Mouse (Mus musculus) MEL (cell line): ENCODE results near the gene Rundc3a.

Source experiments
- CTCF ChIP-seq, 3 experiments: IDR thresholded peaks in 2 of 3; conservative IDR thresholded peaks in 1 of 3; 2 replicates each; pipeline ENCODE4 v1.5.1; 2011 to 2012; ENCODE audit warnings: low read length in 3 of 3, low read depth in 2 of 3, mild to moderate bottlenecking in 2 of 3, improper control_type of control experiment in 1 of 3, inconsistent platforms in 1 of 3, mixed read lengths in 1 of 3, moderate library complexity in 1 of 3; ENCODE audit not compliant: control insufficient read depth in 1 of 3, insufficient read depth in 1 of 3, poor library complexity in 1 of 3, severe bottlenecking in 1 of 3
- ELF1 ChIP-seq: IDR thresholded peaks from 2 replicates; pipeline ENCODE4 v1.6.1; 2014; ENCODE audit warnings: low read depth, mild to moderate bottlenecking, inconsistent platforms, low read length, improper control_type of control experiment, moderate library complexity
- EP300 ChIP-seq, 2 experiments: IDR thresholded peaks; 2 replicates each; pipeline ENCODE4 v1.6.1; 2011; ENCODE audit warnings: improper control_type of control experiment in 2 of 2, low read length in 2 of 2, low read depth in 1 of 2, mild to moderate bottlenecking in 1 of 2
- ETS1 ChIP-seq: IDR thresholded peaks from 2 replicates; pipeline ENCODE4 v1.6.1; 2012; ENCODE audit warnings: low read depth, mild to moderate bottlenecking, inconsistent platforms, low read length, improper control_type of control experiment, moderate library complexity
- JUND ChIP-seq: IDR thresholded peaks from 2 replicates; pipeline ENCODE4 v1.6.1; 2011; ENCODE audit warnings: low read depth, mild to moderate bottlenecking, improper control_type of control experiment, low read length
- MAX ChIP-seq: IDR thresholded peaks from 2 replicates; pipeline ENCODE4 v1.6.1; 2011; ENCODE audit warnings: low read length, improper control_type of control experiment
- NELFE ChIP-seq: IDR thresholded peaks from 2 replicates; pipeline ENCODE4 v1.6.1; 2011; ENCODE audit warnings: low read depth, low read length, improper control_type of control experiment
- POLR2A ChIP-seq, 2 experiments: IDR thresholded peaks; 2 replicates each; pipeline ENCODE4 v1.6.1; 2011 to 2012; ENCODE audit warnings: low read length in 2 of 2, mild to moderate bottlenecking in 2 of 2, control low read depth in 1 of 2, improper control_type of control experiment in 1 of 2, low read depth in 1 of 2, moderate library complexity in 1 of 2; ENCODE audit not compliant: control insufficient read depth in 1 of 2, insufficient read depth in 1 of 2, poor library complexity in 1 of 2
- TBP ChIP-seq: IDR thresholded peaks from 2 replicates; pipeline ENCODE4 v1.8.0; 2011; ENCODE audit warnings: low read depth, low read length, improper control_type of control experiment
- UBTF ChIP-seq: IDR thresholded peaks from 2 replicates; pipeline ENCODE4 v1.6.1; 2012; ENCODE audit warnings: low read depth, mild to moderate bottlenecking, inconsistent platforms, low read length, improper control_type of control experiment, moderate library complexity, borderline replicate concordance; ENCODE audit not compliant: insufficient read depth
- USF1 ChIP-seq: IDR thresholded peaks from 2 replicates; pipeline ENCODE4 v1.6.1; 2014; ENCODE audit warnings: low read depth, mild to moderate bottlenecking, inconsistent platforms, low read length, improper control_type of control experiment, moderate library complexity
- ZC3H11A ChIP-seq: IDR thresholded peaks from 2 replicates; pipeline ENCODE4 v1.6.1; 2012; ENCODE audit warnings: low read depth, mild to moderate bottlenecking, inconsistent platforms, low read length, improper control_type of control experiment
- ZNF384 ChIP-seq: IDR thresholded peaks from 2 replicates; pipeline ENCODE4 v1.6.1; 2012; ENCODE audit warnings: low read depth, mild to moderate bottlenecking, inconsistent platforms, low read length, improper control_type of control experiment

DNA sequence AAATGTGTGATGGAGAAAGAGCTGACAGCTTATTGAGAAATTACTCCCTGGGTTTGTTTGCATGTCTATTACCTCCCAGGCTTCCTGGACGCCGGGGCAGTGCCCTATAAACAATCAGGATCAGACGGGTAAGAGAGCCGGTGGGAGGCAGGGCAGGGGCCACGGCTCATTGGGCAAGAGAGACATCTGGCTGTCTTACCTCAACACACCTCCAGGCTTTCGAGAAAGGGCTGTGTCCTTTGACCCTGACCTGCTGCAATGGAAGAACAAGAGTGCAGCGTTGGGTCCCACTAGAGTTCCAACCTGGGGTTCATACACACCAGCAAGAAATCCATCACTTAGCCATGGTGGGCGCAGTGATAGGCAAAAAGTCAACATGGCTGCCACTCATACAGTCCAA is 28.4 kb downstream of the Rundc3a start:
- TF ChIP-seq EP300 (IDR thresholded peaks at IDR 0.05; ENCODE audit: low read depth in 1 of 2, low read length in 2 of 2), result no peak
- TF ChIP-seq CTCF (IDR thresholded peaks at IDR 0.05 in 2 of 3, conservative IDR thresholded peaks at IDR 0.05 in 1 of 3; ENCODE audit: control insufficient read depth in 1 of 3, insufficient read depth in 1 of 3, low read depth in 2 of 3, low read length in 3 of 3, poor library complexity in 1 of 3, severe bottlenecking in 1 of 3), result no peak
- TF ChIP-seq ZNF384, result no peak
- no peak for TF ChIP-seq USF1
- no peak for TF ChIP-seq UBTF
- no peak for TF ChIP-seq ELF1
- TF ChIP-seq ETS1, result no peak
- TF ChIP-seq POLR2A (IDR thresholded peaks at IDR 0.05; ENCODE audit: control insufficient read depth in 1 of 2, insufficient read depth in 1 of 2, low read depth in 1 of 2, low read length in 2 of 2, poor library complexity in 1 of 2), result no peak
- TF ChIP-seq MAX, result no peak
- TF ChIP-seq ZC3H11A, result no peak
- TF ChIP-seq NELFE, result no peak
- no peak for TF ChIP-seq TBP
- TF ChIP-seq JUND, result no peak
